Mouse (Mus musculus) lung, embryonic 14.5 days (tissue): ENCODE measurements at regions not wholly inside any gene's neighbourhood (a gene's known extent, or its start where the extent isn't known, plus 50 kb on each side); places are given as distances from the start of the nearest gene placed in this dataset.

Source experiments
- ATAC-seq: fragments of 200-750 bp; cut with Nextera tagmentation; 2 replicates; pipeline ENCODE4 v1.8.0; 2017; ENCODE audit warnings: mild to moderate bottlenecking, moderate TSS enrichment, moderate library complexity; ENCODE audit not compliant: insufficient read depth
- DNase-seq: peaks from one replicate; pipeline ENCODE4 v3.0.0-alpha.2; 2015
- H3K27ac ChIP-seq: fragments of 300-500 bp; sonication (generic); 2 replicates; pipeline ENCODE4 v1.5.1; 2014; ENCODE audit warnings: low read depth, mild to moderate bottlenecking, moderate library complexity
- H3K27me3 ChIP-seq: fragments of 300-500 bp; sonication (generic); 2 replicates; pipeline ENCODE4 v1.6.1; 2014; ENCODE audit warnings: low read length, control low read depth; ENCODE audit not compliant: insufficient read depth
- H3K36me3 ChIP-seq: fragments of 300-500 bp; sonication (generic); 2 replicates; pipeline ENCODE4 v1.6.1; 2014; ENCODE audit warnings: control low read depth; ENCODE audit not compliant: insufficient read depth
- H3K4me1 ChIP-seq: fragments of 300-500 bp; sonication (generic); 2 replicates; pipeline ENCODE4 v1.6.1; 2014; ENCODE audit warnings: antibody characterized with exemption, control low read depth; ENCODE audit not compliant: insufficient read depth
- H3K4me2 ChIP-seq: fragments of 300-500 bp; sonication (generic); 2 replicates; pipeline ENCODE4 v1.6.1; 2014; ENCODE audit warnings: mild to moderate bottlenecking
- H3K4me3 ChIP-seq: fragments of 300-500 bp; sonication (generic); 2 replicates; pipeline ENCODE4 v1.5.1; 2014; ENCODE audit warnings: low read depth, low read length
- H3K9ac ChIP-seq: fragments of 300-500 bp; sonication (generic); 2 replicates; pipeline ENCODE4 v1.6.1; 2014
- H3K9me3 ChIP-seq: fragments of 300-500 bp; sonication (generic); 2 replicates; pipeline ENCODE4 v1.6.1; 2016; ENCODE audit warnings: low read depth, low read length, control low read depth
- CTCF ChIP-seq: IDR thresholded peaks from 2 replicates; pipeline ENCODE4 v1.5.1; 2016; ENCODE audit warnings: antibody characterized with exemption, low read depth
- WGBS: fragments of 180-500 bp; shearing (Covaris S2); extraction: QIAGEN DNeasy Blood & Tissue Kit; methylation state at CpG from one replicate; pipeline ENCODE4 v1.1.7; 2014; 5-methylcytosine and 5-hydroxymethylcytosine counted together

DNA sequence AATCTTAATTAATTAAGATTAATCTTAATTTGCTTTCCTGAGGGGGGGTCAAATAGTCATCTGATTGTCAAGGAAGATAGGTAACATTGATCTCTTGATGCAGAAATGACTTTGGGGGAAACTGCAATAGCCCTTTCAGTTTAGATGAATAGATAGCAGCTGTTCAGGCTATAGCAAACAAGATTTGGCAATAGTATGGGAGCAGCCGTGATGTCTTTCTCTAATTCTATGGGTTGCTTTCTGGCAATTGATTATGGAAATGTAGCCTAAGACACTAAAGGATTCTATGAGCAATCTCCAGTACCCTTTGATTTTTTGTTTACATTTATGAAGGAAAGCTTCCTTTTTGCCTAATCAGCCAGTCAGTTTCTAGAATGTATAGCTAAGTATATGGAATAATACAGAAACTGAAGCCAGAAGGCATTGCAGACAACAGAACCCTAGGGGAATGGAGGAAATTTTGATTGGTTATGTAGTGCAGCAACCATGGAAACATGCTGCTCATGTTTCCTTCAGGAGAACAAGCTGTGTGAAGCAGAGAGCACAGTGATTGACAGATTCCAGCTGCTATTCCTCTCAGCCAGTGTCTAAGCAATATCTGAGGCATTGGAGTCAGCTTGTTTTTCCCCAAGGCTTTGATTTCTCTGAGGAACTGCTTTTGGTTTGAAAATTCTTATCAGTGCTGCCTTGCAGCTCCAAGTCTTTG is 608.7 kb upstream of the Cypt1 start:
- Histone ChIP-seq H3K4me2 (no peak overlapping the region), H3K9ac (no peak overlapping the region), H3K36me3 (no peaks in the 10 kb centered on the region), H3K27ac (no peak overlapping the region), H3K4me3 (no peak overlapping the region), H3K27me3 (no peaks in the 10 kb centered on the region), H3K4me1 (no peaks in the 10 kb centered on the region), H3K9me3 (no peaks in the 10 kb centered on the region)
- WGBS = 70% methylated on average over 1 of the region's 1 CpGs
- TF ChIP-seq CTCF = no peak
- ATAC-seq = peak; percentile 76; the same call in 1 of the 2 replicates
- DNase-seq = peak; percentile 59
